Mouse (Mus musculus): ENCODE data around the gene Hist1h3g.

GRCm38 (mm10) chr13:23551931-23552914 lies 17.0 kb downstream of the Hist1h3g start:
- TF ChIP-seq CTCF (IDR thresholded peaks at IDR 0.05; ENCODE audit: low read depth), result no peak
- TF ChIP-seq EP300 (IDR thresholded peaks at IDR 0.05; ENCODE audit: low read depth), result no peak
